Mouse (Mus musculus) thymus, postnatal 25 days (tissue): ENCODE measurements around the gene Rab25.

Source experiments
- DNase-seq: peaks from one replicate; pipeline ENCODE4 v3.0.0; 2022

Rab25 gene

GRCm38 (mm10) chr3:88523027-88523426, 25.1 kb downstream of the Rab25 start:
- DNase-seq = no peak

GRCm38 (mm10) chr3:88521803-88522331, 26.2 kb downstream of the Rab25 start:
- DNase-seq = peak; percentile 83

GRCm38 (mm10) chr3:88521156-88521555, 26.9 kb downstream of the Rab25 start:
- DNase-seq = no peak

- no peak for DNase-seq
Observed at GRCm38 (mm10) chr3:88520078-88520477, 28.0 kb downstream of the Rab25 start.

- no peak for DNase-seq
Observed at GRCm38 (mm10) chr3:88518411-88518810, 29.7 kb downstream of the Rab25 start.

- no peak for DNase-seq
Observed at GRCm38 (mm10) chr3:88516407-88516806, 31.7 kb downstream of the Rab25 start.

- no peak for DNase-seq
Observed at GRCm38 (mm10) chr3:88515095-88515386, 33.1 kb downstream of the Rab25 start.

- no peak for DNase-seq
Observed at GRCm38 (mm10) chr3:88514231-88515094, 33.6 kb downstream of the Rab25 start.

- peak; percentile 45 for DNase-seq
Observed at GRCm38 (mm10) chr3:88513546-88514115, 34.5 kb downstream of the Rab25 start.

- DNase-seq = no peak
Observed at GRCm38 (mm10) chr3:88512896-88513545, 35.1 kb downstream of the Rab25 start.

GRCm38 (mm10) chr3:88512141-88512895, 35.8 kb downstream of the Rab25 start:
- DNase-seq = no peak

GRCm38 (mm10) chr3:88511559-88511958, 36.5 kb downstream of the Rab25 start:
- DNase-seq = no peak

- DNase-seq = no peak
Observed at GRCm38 (mm10) chr3:88510421-88511289, 37.4 kb downstream of the Rab25 start.

- DNase-seq = peak; percentile 94
Observed at GRCm38 (mm10) chr3:88509692-88510420, 38.2 kb downstream of the Rab25 start, which contains the start of gene Lmna. Gene Lmna (minus strand): TSS chr3:88509956.

- DNase-seq = peak; percentile 49
Observed at GRCm38 (mm10) chr3:88509250-88509649, 38.9 kb downstream of the Rab25 start.

GRCm38 (mm10) chr3:88505765-88506164, 42.3 kb downstream of the Rab25 start:
- DNase-seq = no peak

- no peak for DNase-seq
Observed at GRCm38 (mm10) chr3:88505081-88505480, 43.0 kb downstream of the Rab25 start.

- no peak for DNase-seq
Observed at GRCm38 (mm10) chr3:88503881-88504746, 44.0 kb downstream of the Rab25 start.

GRCm38 (mm10) chr3:88503505-88503863, 44.6 kb downstream of the Rab25 start:
- no peak for DNase-seq
